Mouse (Mus musculus) G1E (cell line): ENCODE results near the gene Sorcs3. TPM values are rescaled to one million over a fixed set of nuclear protein-coding genes. Genes with fewer than 3 reads are reported as not detected.

ENCODE experiments used
- ATAC-seq: 2 replicates; pipeline ENCODE4 v1.8.0; 2016; ENCODE audit warnings: mild to moderate bottlenecking; ENCODE audit not compliant: insufficient number of reproducible peaks, poor library complexity, low FRiP score, severe bottlenecking; ENCODE audit errors: extremely low read depth
- DNase-seq: peaks from one replicate; pipeline ENCODE4 v3.0.0; 2012; ENCODE audit warnings: low spot score
- H3K27me3 ChIP-seq: 2 replicates; pipeline ENCODE4 v1.6.1; 2012; ENCODE audit warnings: mild to moderate bottlenecking, low read length, inconsistent platforms; ENCODE audit not compliant: insufficient read depth
- H3K36me3 ChIP-seq: replicated peaks from 2 replicates; pipeline ENCODE3; 2012; ENCODE audit warnings: mild to moderate bottlenecking, inconsistent platforms
- H3K4me1 ChIP-seq: 2 replicates; pipeline ENCODE4 v1.6.1; 2012; ENCODE audit warnings: low read depth, low read length, inconsistent platforms, mixed read lengths; ENCODE audit not compliant: insufficient read depth
- H3K4me3 ChIP-seq: 2 replicates; pipeline ENCODE4 v1.5.1; 2012; ENCODE audit warnings: low read depth, mild to moderate bottlenecking, inconsistent platforms, low read length, moderate library complexity, mixed read lengths
- H3K9me3 ChIP-seq: replicated peaks from 2 replicates; pipeline ENCODE4 v1.6.1; 2012; ENCODE audit warnings: inconsistent platforms
- CTCF ChIP-seq: IDR thresholded peaks from 2 replicates; pipeline ENCODE4 v1.5.1; 2012; ENCODE audit warnings: low read depth, low read length, inconsistent platforms, mixed read lengths
- GATA1 ChIP-seq: IDR thresholded peaks from 2 replicates; pipeline ENCODE4 v1.6.1; 2012; ENCODE audit warnings: borderline replicate concordance, low read length, inconsistent platforms, mixed read lengths
- GATA2 ChIP-seq: IDR thresholded peaks from 2 replicates; pipeline ENCODE4 v1.6.1; 2012; ENCODE audit warnings: low read depth, low read length, inconsistent platforms, borderline replicate concordance
- POLR2AphosphoS5 ChIP-seq: IDR thresholded peaks from 2 replicates; pipeline ENCODE4 v1.6.1; 2012; ENCODE audit warnings: low read depth, low read length, inconsistent platforms; ENCODE audit not compliant: insufficient replicate concordance
- TAL1 ChIP-seq: conservative IDR thresholded peaks from 2 replicates; pipeline ENCODE4 v1.6.1; 2012; ENCODE audit warnings: low read depth, low read length, inconsistent platforms, mixed read lengths
- polyA plus RNA-seq: library from polyadenylated mRNA; stranded (reverse); fragments of >175 nt; gene quantifications from 2 replicates; pipeline ENCODE4 v1.2.3, GENCODE M21; 2012
- total RNA-seq, 2 experiments: library from RNA; stranded (forward) in 1 of 2; stranded (reverse) in 1 of 2; fragments of 200-1000 nt in 1 of 2; fragments of >200 nt in 1 of 2; fragmentation: Nextera tagmentation in 1 of 2; gene quantifications; 2 replicates each; pipeline ENCODE4 v1.2.3; 2014 to 2017

Sorcs3 gene
- total and polyA plus RNA-seq, 3 experiments: not detected

- Histone ChIP-seq H3K4me3 (no peak overlapping the region), H3K4me1 (no peaks in the 10 kb centered on the region), H3K9me3 (peaks cover 46% of the 10 kb centered on the region), H3K36me3 (no peaks in the 10 kb centered on the region), H3K27me3 (no peaks in the 10 kb centered on the region)
- ATAC-seq: no peak
- no peak for DNase-seq
- no peak for TF ChIP-seq GATA1
- TF ChIP-seq POLR2AphosphoS5: no peak
- TF ChIP-seq GATA2: no peak
- TF ChIP-seq CTCF: no peak
- no peak for TF ChIP-seq TAL1
Observed at GRCm38 (mm10) chr19:48391551-48391950, 185.7 kb downstream of the Sorcs3 start.

DNA sequence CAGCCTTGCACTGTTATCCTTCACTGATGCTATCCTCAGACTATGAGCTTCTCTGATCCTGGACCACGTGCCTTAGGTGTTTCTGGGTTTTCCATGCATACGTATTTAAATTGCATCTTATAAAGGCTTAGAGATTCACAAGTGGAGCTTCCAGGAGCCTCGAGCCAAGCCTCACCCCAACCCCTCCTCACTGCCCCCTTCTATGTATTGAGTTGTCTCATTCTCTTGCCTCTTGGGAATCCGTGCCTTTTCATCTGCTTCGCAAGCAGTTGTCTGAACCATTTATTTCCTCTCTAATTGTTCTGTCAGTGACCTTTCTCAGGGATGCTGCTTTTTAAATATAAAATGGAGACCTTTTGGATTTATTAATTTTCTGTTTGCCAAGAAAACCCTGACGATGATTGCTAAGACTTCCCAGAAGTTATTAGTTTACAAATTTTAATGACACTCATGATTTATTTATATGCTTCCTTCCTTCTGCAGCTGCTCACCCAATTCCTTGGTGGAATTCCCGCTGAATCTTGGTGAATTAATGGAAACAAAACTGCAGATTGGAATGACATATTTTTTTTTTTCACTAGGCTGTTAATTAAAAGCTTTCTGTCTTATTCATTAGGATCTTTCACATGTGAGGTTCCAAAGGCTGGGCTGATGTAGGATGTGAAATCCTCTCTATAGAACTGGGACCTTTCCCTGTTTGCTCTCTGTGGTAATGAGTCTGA is 199.1 kb downstream of the Sorcs3 start:
- Histone ChIP-seq H3K4me3 (no peak overlapping the region), H3K4me1 (no peaks in the 10 kb centered on the region), H3K9me3 (peaks cover 26% of the 10 kb centered on the region), H3K27me3 (no peaks in the 10 kb centered on the region), H3K36me3 (no peaks in the 10 kb centered on the region)
- TF ChIP-seq POLR2AphosphoS5 (no peak), CTCF (no peak), GATA1 (no peak), GATA2 (no peak), TAL1 (no peak)
- DNase-seq (no peak), ATAC-seq (no peak)

DNA sequence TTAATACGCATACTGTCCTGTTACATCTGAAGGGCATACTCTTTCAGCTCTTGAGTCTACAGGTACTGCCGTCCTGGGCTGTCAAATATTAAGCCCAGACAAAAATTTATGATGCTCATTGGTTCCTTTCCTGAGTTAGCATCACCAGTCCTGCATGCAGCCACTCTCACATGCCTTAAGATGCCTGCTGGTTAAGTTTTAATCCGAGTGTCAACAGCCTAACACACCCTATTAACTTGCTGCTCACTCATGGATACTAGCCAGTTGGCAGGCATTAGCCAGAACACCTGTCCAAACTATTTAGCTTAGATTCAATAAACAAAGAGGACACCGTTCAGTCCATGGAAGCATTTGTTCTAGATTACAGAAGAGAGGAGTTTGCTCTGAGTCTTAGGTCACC is 202.4 kb downstream of the Sorcs3 start:
- H3K9me3 ChIP-seq: peaks cover 26% of the 10 kb centered on the region
- H3K27me3 ChIP-seq: no peaks in the 10 kb centered on the region
- TF ChIP-seq GATA1: no peak

GRCm38 (mm10) chr19:48411332-48411731 is 205.5 kb downstream of the Sorcs3 start:
- no peaks in the 10 kb centered on the region for H3K4me1 ChIP-seq
- TF ChIP-seq TAL1 (no peak), GATA2 (no peak), POLR2AphosphoS5 (no peak), CTCF (no peak), GATA1 (no peak)
- no peak overlapping the region for H3K4me3 ChIP-seq
- no peaks in the 10 kb centered on the region for H3K27me3 ChIP-seq
- peaks cover 31% of the 10 kb centered on the region for H3K9me3 ChIP-seq
- DNase-seq: no peak
- no peak for ATAC-seq
- no peaks in the 10 kb centered on the region for H3K36me3 ChIP-seq

More for the DNA sequence above, 202.4 kb downstream of the Sorcs3 start:
- H3K4me1 ChIP-seq: no peaks in the 10 kb centered on the region
- H3K36me3 ChIP-seq: no peaks in the 10 kb centered on the region
- DNase-seq: no peak
- ATAC-seq: no peak
- no peak overlapping the region for H3K4me3 ChIP-seq

- DNase-seq: no peak
- no peak for ATAC-seq
- Histone ChIP-seq H3K4me3 (no peak overlapping the region), H3K36me3 (no peaks in the 10 kb centered on the region), H3K27me3 (no peaks in the 10 kb centered on the region), H3K9me3 (peaks cover 36% of the 10 kb centered on the region), H3K4me1 (no peaks in the 10 kb centered on the region)
- TF ChIP-seq GATA1: no peak
Observed at GRCm38 (mm10) chr19:48413836-48414235, 208.0 kb downstream of the Sorcs3 start.

DNA sequence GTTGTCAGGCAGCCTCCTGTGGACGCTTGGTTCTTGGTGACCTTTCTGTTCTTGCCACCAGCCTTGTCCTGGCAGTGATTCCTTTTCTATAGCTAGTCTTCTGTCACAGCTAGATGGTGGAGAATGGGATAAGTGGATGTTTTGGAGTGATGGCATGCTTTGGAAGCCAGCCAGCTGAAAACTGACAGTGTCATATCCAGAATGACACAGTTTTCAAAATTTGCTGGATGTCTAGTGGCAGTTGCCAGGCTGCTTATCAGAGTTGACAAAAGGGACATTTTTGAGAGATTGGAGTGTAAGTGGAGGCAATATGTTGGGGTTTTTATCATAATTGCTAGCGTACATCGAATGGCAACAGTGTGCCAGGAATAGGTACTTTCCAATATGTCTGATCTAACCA is 212.5 kb downstream of the Sorcs3 start:
- TF ChIP-seq GATA1 (no peak), TAL1 (no peak), POLR2AphosphoS5 (no peak), CTCF (no peak), GATA2 (no peak)
- Histone ChIP-seq H3K4me1 (no peaks in the 10 kb centered on the region), H3K27me3 (no peaks in the 10 kb centered on the region), H3K4me3 (no peak overlapping the region), H3K36me3 (no peaks in the 10 kb centered on the region), H3K9me3 (peaks cover 39% of the 10 kb centered on the region)
- DNase-seq (no peak), ATAC-seq (no peak)

DNA sequence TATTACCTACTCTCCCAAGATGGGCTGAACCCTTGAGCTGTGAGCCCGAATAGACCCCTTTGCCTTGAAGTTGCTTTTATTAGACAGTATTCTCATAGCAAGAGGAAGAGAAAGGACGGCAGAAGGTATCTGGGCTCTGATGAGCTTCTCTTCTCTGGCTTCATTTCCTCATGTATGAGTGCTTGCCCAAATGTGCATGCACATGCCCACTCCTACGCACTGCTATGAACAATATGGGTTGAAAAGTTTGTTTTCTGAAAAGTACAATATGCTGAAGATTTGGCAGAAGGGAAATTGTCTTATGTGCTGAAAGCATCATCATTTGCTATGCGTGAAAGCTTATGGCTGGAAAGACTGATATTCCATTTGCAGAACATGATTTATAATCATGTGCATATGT is 223.4 kb downstream of the Sorcs3 start:
- no peaks in the 10 kb centered on the region for H3K4me1 ChIP-seq
- peaks cover 20% of the 10 kb centered on the region for H3K9me3 ChIP-seq
- no peak for ATAC-seq
- TF ChIP-seq GATA1: no peak
- no peak for TF ChIP-seq CTCF
- H3K36me3 ChIP-seq: no peaks in the 10 kb centered on the region
- no peak overlapping the region for H3K4me3 ChIP-seq
- no peak for DNase-seq
- no peaks in the 10 kb centered on the region for H3K27me3 ChIP-seq
